Mouse (Mus musculus) forebrain, embryonic 15.5 days (tissue): ENCODE results near the gene Mbnl2. TPM values are rescaled to one million over a fixed set of nuclear protein-coding genes. Genes with fewer than 3 reads are reported as not detected.
A peak's percentile ranks its signal among the peaks of the same experiment; 100 is the strongest.

Experiments
- ATAC-seq: fragments of 200-750 bp; cut with Nextera tagmentation; replicated peaks from 2 replicates; pipeline ENCODE4 v1.8.0; 2017; ENCODE audit warnings: mild to moderate bottlenecking, moderate TSS enrichment, moderate library complexity
- H3K27ac ChIP-seq: fragments of 300-500 bp; sonication (generic); replicated peaks from 2 replicates; pipeline ENCODE4 v1.5.1; 2015; ENCODE audit warnings: mild to moderate bottlenecking, inconsistent platforms
- H3K27me3 ChIP-seq: fragments of 300-500 bp; sonication (generic); 2 replicates; pipeline ENCODE4 v1.6.1; 2015; ENCODE audit warnings: inconsistent platforms
- H3K36me3 ChIP-seq: fragments of 300-500 bp; sonication (generic); 2 replicates; pipeline ENCODE4 v1.6.1; 2015; ENCODE audit warnings: mild to moderate bottlenecking, inconsistent platforms
- H3K4me1 ChIP-seq: fragments of 300-500 bp; sonication (generic); 2 replicates; pipeline ENCODE4 v1.6.1; 2015; ENCODE audit warnings: inconsistent platforms
- H3K4me2 ChIP-seq: fragments of 300-500 bp; sonication (generic); replicated peaks from 2 replicates; pipeline ENCODE4 v1.6.1; 2015; ENCODE audit warnings: mild to moderate bottlenecking, inconsistent platforms
- H3K4me3 ChIP-seq: fragments of 300-500 bp; sonication (generic); 2 replicates; pipeline ENCODE4 v1.5.1; 2015; ENCODE audit warnings: mild to moderate bottlenecking, inconsistent platforms
- H3K9ac ChIP-seq: fragments of 300-500 bp; sonication (generic); replicated peaks from 2 replicates; pipeline ENCODE4 v1.6.1; 2015; ENCODE audit warnings: mild to moderate bottlenecking, inconsistent platforms
- H3K9me3 ChIP-seq: fragments of 300-500 bp; sonication (generic); 2 replicates; pipeline ENCODE4 v1.6.1; 2016; ENCODE audit warnings: inconsistent platforms
- WGBS: fragments of 180-500 bp; shearing (Covaris S2); methylation state at CpG from one replicate; pipeline ENCODE4 v1.1.7; 2015; ENCODE audit warnings: mixed read lengths; 5-methylcytosine and 5-hydroxymethylcytosine counted together
- polyA plus RNA-seq: library from polyadenylated mRNA; unstranded; fragments of >200 nt; fragmentation: Nextera tagmentation; extraction: Ambion mirVana; gene quantifications from 2 replicates; pipeline ENCODE4 v1.2.1, GENCODE M21; 2015

Gene Mbnl2
- polyA plus RNA-seq, 1 experiment from 2014 or later, result 22.2 TPM

DNA sequence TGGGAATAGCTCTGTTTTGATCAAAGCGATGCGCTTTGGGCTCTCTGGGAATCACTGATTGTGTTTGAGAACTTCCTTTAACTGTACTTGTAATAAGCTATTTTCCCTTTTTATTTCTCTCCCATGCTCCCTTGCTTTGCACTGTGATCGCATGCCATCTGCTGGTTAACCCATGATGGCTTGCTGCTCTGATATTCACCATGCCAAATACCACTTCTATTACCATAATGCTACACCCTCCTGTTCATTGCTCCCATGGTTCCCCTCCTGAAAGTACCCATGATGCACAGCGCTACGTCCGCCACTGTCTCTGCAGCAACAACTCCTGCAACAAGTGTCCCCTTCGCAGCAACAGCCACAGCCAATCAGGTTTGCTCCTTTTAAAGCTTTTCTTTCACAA, 128.9 kb downstream of the Mbnl2 start:
- Histone ChIP-seq H3K4me1 (no peaks in the 10 kb centered on the region), H3K27ac (no peak overlapping the region), H3K4me2 (no peak overlapping the region), H3K4me3 (no peak overlapping the region), H3K9ac (no peak overlapping the region), H3K9me3 (no peaks in the 10 kb centered on the region), H3K36me3 (no peaks in the 10 kb centered on the region), H3K27me3 (no peaks in the 10 kb centered on the region)
- no peak for ATAC-seq
- 93% methylated on average over 7 of the region's 7 CpGs for WGBS

- no peak overlapping the region for H3K4me2 ChIP-seq
- H3K4me1 ChIP-seq, result no peaks in the 10 kb centered on the region
- no peak overlapping the region for H3K27ac ChIP-seq
- no peak for ATAC-seq
- WGBS, result 87% methylated on average over 17 of the region's 17 CpGs
- no peaks in the 10 kb centered on the region for H3K9me3 ChIP-seq
- H3K4me3 ChIP-seq, result no peak overlapping the region
- H3K9ac ChIP-seq, result no peak overlapping the region
- H3K27me3 ChIP-seq, result no peaks in the 10 kb centered on the region
- H3K36me3 ChIP-seq, result no peaks in the 10 kb centered on the region
These were observed 129.5 kb downstream of the Mbnl2 start for GRCm38 (mm10) chr14:120404811-120405582.

- WGBS, result 93% methylated on average over 3 of the region's 3 CpGs
- no peaks in the 10 kb centered on the region for H3K27me3 ChIP-seq
- no peak overlapping the region for H3K27ac ChIP-seq
- no peak overlapping the region for H3K4me3 ChIP-seq
- H3K9ac ChIP-seq, result no peak overlapping the region
- no peaks in the 10 kb centered on the region for H3K4me1 ChIP-seq
- no peaks in the 10 kb centered on the region for H3K9me3 ChIP-seq
- H3K4me2 ChIP-seq, result no peak overlapping the region
- no peaks in the 10 kb centered on the region for H3K36me3 ChIP-seq
- no peak for ATAC-seq
These were observed 130.1 kb downstream of the Mbnl2 start for GRCm38 (mm10) chr14:120405597-120405996.

DNA sequence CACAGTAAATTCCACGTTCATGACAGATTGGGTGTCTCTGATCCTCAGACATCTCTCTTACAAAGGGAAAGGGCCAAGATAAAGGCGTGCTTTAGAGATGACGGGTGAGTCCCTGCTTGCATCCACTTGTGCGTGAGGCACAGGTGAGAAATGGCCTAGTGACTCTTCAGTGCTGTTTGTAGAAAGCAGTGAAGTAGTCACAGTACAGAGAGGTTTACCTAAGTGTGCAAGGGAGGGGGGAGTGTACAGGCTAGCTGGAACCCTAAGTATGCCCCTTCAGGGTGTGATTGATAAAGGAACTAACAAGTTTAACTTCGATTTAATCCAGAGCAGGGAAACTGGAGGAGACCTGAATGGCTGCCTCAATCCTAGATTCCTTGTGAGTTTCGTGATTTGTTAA, 130.8 kb downstream of the Mbnl2 start:
- no peaks in the 10 kb centered on the region for H3K9me3 ChIP-seq
- no peak for ATAC-seq
- no peak overlapping the region for H3K9ac ChIP-seq
- no peak overlapping the region for H3K27ac ChIP-seq
- H3K4me3 ChIP-seq, result no peak overlapping the region
- H3K36me3 ChIP-seq, result no peaks in the 10 kb centered on the region
- H3K4me1 ChIP-seq, result no peaks in the 10 kb centered on the region
- H3K27me3 ChIP-seq, result no peaks in the 10 kb centered on the region
- no peak overlapping the region for H3K4me2 ChIP-seq
- WGBS, result 87% methylated on average over 6 of the region's 6 CpGs

DNA sequence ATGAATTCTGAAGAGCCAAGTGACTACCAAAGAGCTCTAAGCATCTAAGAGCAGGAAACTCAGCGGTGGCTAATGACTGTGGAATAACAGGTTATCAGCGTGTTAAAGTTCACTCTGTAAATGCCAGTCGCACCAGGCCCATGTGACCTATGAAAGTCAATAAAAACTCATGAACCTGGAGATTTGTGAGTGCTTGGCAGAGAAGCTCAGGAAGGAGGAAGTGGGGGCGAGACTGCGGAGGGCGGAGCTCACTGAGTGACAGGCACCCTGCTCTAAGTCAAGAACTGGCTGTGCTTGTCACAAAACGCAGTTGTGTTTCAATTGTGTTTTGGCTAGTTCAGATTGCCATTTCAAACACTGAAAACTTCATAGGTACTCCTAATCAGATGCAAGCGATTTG, 131.4 kb downstream of the Mbnl2 start:
- no peak for ATAC-seq
- H3K4me3 ChIP-seq, result no peak overlapping the region
- H3K27ac ChIP-seq, result no peak overlapping the region
- WGBS, result 85% methylated on average over 8 of the region's 8 CpGs
- H3K4me1 ChIP-seq, result no peaks in the 10 kb centered on the region
- no peaks in the 10 kb centered on the region for H3K27me3 ChIP-seq
- no peaks in the 10 kb centered on the region for H3K36me3 ChIP-seq
- no peak overlapping the region for H3K9ac ChIP-seq
- no peak overlapping the region for H3K4me2 ChIP-seq
- H3K9me3 ChIP-seq, result no peaks in the 10 kb centered on the region

GRCm38 (mm10) chr14:120409854-120410253, 134.4 kb downstream of the Mbnl2 start:
- no peak for ATAC-seq
- Histone ChIP-seq H3K4me2 (no peak overlapping the region), H3K9me3 (no peaks in the 10 kb centered on the region), H3K36me3 (no peaks in the 10 kb centered on the region), H3K27ac (no peak overlapping the region), H3K4me3 (no peak overlapping the region), H3K4me1 (no peaks in the 10 kb centered on the region), H3K9ac (no peak overlapping the region), H3K27me3 (no peaks in the 10 kb centered on the region)
- WGBS, result 88% methylated on average over 10 of the region's 10 CpGs

DNA sequence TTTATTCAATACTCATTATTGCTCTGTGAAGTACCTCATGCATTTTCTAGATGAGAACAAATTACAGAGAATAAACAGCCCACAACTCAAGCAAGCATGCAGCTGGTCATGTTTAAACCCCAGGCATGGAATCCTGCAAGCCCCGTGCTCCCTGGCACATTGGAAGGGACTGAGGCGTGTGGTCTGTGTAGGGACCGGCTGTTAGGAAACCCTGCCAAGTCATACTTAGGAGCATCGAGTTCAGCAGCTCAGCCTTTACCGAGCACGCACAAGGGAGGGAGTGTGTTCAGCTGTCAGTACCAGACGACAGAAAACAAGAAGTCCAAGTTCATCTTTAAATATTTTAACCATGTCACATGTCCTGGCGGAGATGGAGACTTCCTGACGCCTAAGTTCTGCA, 141.4 kb downstream of the Mbnl2 start:
- Histone ChIP-seq H3K9ac (no peak overlapping the region), H3K27ac (no peak overlapping the region), H3K4me2 (no peak overlapping the region), H3K4me3 (no peak overlapping the region), H3K27me3 (no peaks in the 10 kb centered on the region), H3K36me3 (no peaks in the 10 kb centered on the region), H3K9me3 (no peaks in the 10 kb centered on the region), H3K4me1 (no peaks in the 10 kb centered on the region)
- 73% methylated on average over 9 of the region's 9 CpGs for WGBS
- no peak; the same call in 1 of the 2 replicates for ATAC-seq

DNA sequence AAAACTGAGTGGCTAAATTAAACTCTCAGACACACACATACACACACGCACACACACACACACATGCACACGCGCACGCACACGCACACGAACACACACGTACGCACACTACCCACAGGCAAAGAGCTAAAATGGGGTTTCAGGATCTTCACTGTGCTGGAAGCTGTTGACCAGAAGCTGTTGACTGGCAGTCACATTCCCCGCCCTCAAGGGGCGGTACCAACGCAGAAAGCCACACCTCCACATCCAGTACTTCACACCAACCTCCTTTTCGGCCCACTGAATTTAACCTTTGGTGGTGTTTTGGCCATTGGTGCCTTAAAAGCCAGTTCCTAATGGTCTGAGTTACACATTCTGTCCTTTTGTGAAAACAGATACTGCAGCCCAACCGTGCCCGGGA, 143.5 kb downstream of the Mbnl2 start:
- Histone ChIP-seq H3K27ac (no peak overlapping the region), H3K9me3 (no peaks in the 10 kb centered on the region), H3K9ac (no peak overlapping the region), H3K36me3 (no peaks in the 10 kb centered on the region), H3K4me1 (no peaks in the 10 kb centered on the region), H3K4me3 (no peak overlapping the region), H3K27me3 (no peaks in the 10 kb centered on the region), H3K4me2 (no peak overlapping the region)
- WGBS, result 70% methylated on average over 14 of the region's 14 CpGs
- no peak for ATAC-seq

DNA sequence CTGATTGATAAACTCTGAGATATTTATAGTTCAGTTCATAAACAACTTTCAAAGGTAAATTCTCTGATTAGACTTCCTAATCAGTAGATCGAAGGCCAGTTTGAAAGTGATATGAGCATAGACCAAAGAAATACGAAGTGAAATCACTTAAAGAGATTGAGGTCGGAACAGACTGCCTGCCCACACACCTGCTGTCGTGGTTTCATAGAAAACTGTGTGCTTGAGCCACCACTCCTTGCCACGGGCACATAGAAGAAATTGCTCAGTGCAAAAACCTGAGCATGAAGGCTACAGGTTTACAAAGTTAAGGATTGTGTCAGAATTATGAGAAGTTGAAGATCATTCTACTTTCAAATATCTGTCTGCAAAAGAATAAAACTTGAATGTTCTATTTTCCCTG, 153.0 kb downstream of the Mbnl2 start:
- Histone ChIP-seq H3K4me2 (no peak overlapping the region), H3K4me1 (no peaks in the 10 kb centered on the region), H3K4me3 (no peak overlapping the region), H3K9me3 (no peaks in the 10 kb centered on the region), H3K9ac (no peak overlapping the region), H3K36me3 (no peaks in the 10 kb centered on the region; the same call in 1 of the 2 replicates), H3K27me3 (no peaks in the 10 kb centered on the region), H3K27ac (no peak overlapping the region)
- 91% methylated on average over 5 of the region's 5 CpGs for WGBS
- ATAC-seq, result no peak

DNA sequence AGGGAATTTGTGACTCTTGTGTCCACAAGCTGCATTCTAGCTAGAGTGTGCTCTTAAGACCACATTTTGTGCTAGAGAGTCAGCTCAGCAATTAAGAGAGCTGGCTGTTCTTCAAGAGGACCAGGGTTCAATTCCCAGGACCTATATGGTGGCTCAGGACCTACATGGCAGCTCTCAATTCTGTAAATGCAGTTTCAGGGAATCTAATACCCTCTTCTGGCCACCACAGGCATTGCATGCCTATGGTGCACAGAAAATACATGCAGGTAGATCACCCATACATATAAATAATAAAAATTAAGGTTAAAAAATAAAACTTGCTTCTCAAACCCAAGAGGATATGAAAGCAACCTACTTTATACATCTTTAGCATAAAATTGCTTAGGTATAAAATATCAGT, 157.3 kb downstream of the Mbnl2 start:
- Histone ChIP-seq H3K36me3 (no peaks in the 10 kb centered on the region), H3K9ac (no peak overlapping the region), H3K4me1 (no peaks in the 10 kb centered on the region), H3K4me2 (no peak overlapping the region), H3K4me3 (no peak overlapping the region), H3K27me3 (no peaks in the 10 kb centered on the region), H3K9me3 (no peaks in the 10 kb centered on the region), H3K27ac (no peak overlapping the region)
- no peak for ATAC-seq

DNA sequence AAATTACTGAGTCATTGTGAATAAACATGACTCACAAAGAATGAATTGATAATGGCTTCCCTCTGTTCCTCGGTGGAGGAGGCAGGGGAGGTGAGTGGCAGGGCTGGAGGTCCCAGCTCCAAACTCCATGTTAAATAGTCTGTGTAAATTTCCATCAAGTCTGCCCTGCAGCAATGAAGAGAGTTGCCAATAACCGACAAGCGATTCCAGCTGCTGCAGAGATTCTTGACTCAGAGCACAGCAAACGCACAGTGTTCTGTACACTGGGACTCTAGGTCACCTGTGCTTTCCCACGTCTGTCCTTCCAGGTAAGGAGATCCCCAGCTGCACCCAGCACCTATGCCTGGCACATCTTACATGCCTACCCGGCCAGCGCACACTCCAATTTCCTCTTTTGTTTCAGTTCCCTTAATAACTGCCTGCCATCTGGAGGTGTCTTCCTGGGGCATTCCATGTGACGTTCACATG, 158.5 kb downstream of the Mbnl2 start:
- Histone ChIP-seq H3K4me3 (no peak overlapping the region), H3K27me3 (no peaks in the 10 kb centered on the region), H3K9ac (no peak overlapping the region), H3K4me2 (no peak overlapping the region), H3K4me1 (no peaks in the 10 kb centered on the region), H3K36me3 (no peaks in the 10 kb centered on the region), H3K9me3 (no peaks in the 10 kb centered on the region), H3K27ac (no peak overlapping the region)
- WGBS, result 77% methylated on average over 8 of the region's 8 CpGs
- 0 out of 2 replicates have a peak, but pooled peaks have one; percentile 16 for ATAC-seq

DNA sequence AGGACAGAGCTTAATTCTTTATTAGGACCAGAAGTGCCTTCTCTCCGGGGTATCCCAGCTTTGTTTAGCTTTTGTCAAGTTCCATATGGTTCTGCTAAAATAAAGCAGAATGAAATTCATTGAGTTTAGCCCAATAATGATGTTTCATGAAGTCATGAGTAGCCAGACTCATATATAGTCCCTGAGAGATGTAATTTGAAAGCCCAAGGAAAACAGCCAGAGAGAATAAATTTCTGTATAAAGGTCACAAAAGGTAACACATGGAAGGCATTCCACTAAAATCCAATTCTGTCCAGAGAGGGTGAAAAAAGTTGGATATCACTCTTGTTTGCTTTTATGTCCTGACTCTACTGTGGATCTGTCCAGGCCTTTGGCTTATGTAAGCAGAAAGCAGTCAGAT, 159.4 kb downstream of the Mbnl2 start:
- Histone ChIP-seq H3K27ac (no peak overlapping the region), H3K4me1 (no peaks in the 10 kb centered on the region), H3K36me3 (no peaks in the 10 kb centered on the region), H3K4me3 (no peak overlapping the region), H3K27me3 (no peaks in the 10 kb centered on the region), H3K9me3 (no peaks in the 10 kb centered on the region), H3K9ac (no peak overlapping the region), H3K4me2 (no peak overlapping the region)
- ATAC-seq, result no peak
- WGBS, result 78% methylated on average over 1 of the region's 1 CpGs

DNA sequence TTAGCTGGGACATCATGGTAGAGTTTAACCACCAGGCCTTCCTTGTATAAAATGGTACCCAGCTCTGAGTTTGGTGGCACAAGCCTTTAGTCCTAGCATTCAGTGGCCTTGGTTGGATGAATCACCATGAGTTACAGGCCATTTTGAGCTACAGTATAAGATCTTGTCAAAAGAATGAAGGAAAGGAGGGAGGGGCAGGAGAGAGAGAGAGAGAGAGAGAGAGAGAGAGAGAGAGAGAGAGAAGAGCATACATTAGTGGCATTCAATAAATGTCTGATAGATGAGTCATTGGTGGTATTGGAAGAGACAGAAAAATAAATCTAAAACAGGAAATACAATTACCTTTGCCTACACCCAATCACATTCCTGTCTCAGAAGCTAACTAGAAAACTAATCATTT, 165.2 kb downstream of the Mbnl2 start:
- no peak overlapping the region for H3K27ac ChIP-seq
- no peak for ATAC-seq
- no peaks in the 10 kb centered on the region for H3K36me3 ChIP-seq
- no peak overlapping the region for H3K9ac ChIP-seq
- H3K9me3 ChIP-seq, result no peaks in the 10 kb centered on the region
- no peak overlapping the region for H3K4me2 ChIP-seq
- H3K27me3 ChIP-seq, result no peaks in the 10 kb centered on the region
- no peak overlapping the region for H3K4me3 ChIP-seq
- no peaks in the 10 kb centered on the region for H3K4me1 ChIP-seq
